Mouse (Mus musculus): ENCODE results near the gene Bcl6b.
A peak's percentile ranks its signal among the peaks of the same experiment; 100 is the strongest.

DNA sequence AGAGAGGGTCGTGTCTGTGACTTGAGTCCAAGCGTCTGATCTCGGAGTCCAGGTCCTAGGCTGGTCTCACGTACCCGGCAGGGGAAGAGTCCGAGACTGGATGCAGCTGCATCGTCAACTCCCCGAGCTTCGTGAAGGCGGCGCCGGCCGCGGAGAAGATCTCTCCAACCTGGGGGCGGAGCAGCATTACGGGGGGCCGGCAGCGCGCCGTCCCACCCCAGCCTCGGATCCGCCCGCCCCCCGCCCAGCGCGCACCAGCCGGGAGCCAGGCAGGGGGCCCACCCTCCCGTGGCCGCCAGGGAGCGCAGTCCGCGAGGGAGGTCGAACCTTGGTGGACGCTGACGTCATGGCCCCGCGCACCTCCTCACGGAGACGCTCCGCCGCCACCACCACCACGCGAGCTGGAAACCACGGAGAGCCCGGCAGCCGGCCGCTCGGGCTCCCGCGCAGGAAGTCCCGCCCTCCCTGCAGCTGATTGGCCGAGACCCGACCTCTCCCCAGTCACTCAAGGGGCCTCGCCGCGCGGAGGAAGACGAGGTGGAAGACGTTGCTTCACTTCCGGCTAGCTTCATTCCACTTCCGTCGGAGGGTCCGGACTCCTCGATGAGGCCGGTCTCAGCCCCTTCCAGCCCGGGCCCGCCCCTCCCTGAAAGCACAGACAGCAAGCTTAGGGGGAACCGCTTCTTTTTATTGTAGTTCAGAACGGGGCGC lies 8.0 kb upstream of the Bcl6b start, which contains the start of gene 0610010K14Rik:
- TF ChIP-seq CTCF (IDR thresholded peaks at IDR 0.05; ENCODE audit: extremely low read depth, insufficient read length, insufficient replicate concordance, low read depth, low read length) (peak; percentile 19), POLR2A (IDR thresholded peaks at IDR 0.05; ENCODE audit: low read depth, low read length) (peak; percentile 87)

Data from small intestine, adult 2 months (tissue).